Mouse (Mus musculus) right cerebral cortex, postnatal 10 days (tissue): Measurements from ENCODE around the gene Sorcs1.

Experiments used
- DNase-seq, 2 experiments: peaks; one replicate each; pipeline ENCODE4 v3.0.0; 2021; ENCODE audit warnings: low spot score in 2 of 2

Gene Sorcs1

DNA sequence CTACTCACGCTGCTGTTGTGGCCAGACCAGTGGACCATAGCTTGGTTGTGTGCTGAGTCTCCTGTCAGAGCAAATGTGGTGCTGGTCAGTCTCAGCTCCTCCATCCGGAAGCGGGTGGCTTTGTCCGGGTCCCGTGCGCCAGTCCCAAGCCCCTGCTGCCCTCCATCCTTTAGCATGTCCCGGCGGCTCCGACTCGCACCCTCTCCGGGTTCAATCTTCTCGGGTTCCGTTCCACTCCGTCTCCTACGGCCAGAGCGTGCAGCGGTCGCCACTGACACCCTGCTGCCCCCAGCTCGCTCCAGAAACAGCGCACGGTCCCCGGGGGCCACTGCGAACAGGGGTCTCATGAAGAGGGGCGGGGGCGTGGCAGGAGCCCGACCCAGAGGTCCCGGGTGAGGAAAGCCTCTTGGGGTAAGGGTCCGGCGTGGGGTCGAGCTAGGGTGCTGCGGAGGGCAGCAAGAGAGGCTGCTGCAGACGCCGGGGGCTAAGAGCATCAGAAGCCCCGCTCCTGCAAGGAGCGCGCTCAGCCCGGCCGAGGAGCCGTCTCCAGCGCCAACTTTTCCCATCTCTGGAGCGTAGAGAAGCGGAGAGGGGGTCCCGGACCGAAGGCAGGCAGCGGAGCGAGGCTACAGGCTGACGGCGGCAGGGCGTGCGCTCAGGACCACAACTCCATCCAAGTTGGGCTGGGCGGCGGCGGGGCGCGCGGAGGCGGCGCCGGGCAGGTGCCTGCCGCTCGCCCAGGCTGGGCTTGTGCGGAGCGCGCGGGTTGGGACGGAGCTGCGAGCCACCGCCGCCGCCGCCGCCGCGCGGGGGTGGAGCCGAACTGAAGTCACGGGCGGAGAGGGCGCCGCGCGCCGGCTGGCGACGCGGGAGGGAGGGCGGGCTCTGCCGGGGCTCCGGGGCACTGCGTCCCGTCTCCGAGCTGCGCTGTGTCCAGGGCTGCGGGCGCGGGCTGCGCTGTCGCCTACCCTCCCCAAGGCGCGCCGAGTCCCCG, at the start of gene Sorcs1:
Sorcs1 (minus strand) TSS at position 744 of the 994 bp plus-strand sequence.
- DNase-seq = peak; percentile 67 to 72

DNA sequence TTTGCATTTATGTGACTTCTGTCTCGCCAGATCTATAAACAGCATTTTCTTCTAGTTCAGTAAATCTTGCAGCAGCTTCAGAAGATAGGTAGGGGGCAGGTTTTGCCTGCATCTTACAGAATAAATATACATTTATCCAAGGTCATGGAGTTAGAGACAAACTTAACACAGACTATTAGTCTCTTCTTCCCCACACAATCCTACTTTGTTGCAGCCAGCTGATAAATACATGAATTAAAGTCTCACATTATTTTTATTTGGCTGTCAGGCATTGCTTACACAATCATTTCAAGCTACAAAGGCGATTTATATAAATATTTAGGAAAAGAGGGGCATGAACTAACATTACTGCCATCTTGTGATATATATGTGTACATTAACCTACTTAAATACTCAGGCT, 4.8 kb upstream of the Sorcs1 start:
- no peak for DNase-seq

DNA sequence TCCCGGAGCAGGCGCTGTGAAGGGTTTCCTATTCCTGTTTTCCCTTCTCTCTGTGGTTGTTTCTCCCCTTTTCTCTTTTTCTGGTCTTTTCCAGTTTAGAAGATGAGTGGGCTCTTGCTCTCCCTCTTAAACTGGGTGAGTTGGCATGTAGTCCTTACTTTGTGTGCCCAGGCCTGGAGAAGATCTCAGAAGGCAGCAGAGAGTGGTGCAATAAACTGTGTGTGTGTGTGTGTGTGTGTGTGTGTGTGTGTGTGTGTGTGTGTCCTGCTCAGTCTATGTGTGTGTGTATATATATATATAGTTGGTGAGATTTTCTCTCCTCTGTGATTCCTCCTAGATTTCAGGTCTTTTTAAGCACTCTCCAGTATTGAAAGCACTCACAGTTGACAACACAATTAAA, 500 bp upstream of the Sorcs1 start:
- no peak for DNase-seq

DNA sequence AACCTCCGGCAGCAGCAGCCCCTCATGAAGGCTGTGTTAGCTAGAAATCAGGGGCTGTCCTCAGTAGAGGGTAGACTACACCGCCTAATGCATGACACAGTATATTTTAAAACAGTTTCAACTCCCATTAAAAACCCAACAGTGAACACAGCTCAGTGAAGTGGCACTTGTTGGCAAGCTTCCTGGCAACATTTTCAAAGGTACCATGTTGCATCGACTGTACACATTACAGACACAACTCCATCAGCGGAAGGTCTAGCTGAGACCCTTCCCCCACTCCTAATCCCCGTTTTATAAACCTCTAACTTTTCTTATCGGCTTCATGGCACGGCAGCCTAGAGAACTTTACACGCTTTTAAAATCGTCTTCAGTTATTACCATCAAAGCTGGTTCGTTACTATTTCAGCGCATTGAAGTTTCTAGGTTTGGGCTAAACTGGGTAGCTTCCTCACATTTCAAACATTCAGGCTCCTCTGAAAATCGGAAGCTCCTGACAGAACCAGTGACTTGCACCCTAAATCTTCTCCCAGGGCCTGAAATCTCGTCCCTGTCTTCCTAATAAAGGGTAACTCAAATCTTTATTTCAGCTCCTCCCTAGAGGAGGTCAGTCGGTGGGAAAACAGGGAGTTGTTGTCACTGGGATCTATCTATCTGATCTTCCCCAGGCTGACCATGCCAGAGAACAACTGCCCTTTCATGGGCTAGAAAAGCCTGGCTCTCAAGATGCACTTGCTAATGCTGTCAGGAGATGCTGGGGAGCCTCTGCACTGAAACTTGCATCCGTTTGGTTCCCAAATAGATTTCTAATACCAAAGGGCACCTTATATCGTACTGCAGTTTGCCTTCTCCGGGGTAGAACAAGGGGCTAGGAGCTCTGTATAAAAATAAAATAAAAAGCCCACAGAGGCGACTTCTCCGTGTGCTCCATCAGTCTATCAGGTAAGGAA, 1.6 kb downstream of the Sorcs1 start:
- DNase-seq = peak; percentile 26 to 36

DNA sequence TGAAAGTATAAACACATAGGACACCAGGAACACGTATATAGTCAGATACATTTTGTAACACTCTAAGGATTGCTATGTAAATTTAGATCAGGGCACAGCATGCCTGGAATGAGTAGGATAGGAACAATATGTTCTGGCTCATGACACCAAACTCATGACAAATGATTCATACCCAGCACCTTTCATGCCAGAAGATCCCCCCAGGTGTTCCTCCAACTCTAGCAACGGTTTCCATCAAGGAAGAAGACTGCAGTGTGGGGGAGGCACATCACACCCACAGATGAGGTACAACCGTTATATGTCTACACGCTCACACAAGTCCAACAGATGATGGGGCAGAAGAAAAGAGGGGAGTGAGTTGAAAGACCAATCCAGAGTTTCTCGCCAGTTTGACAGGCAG, 3.5 kb downstream of the Sorcs1 start:
- peak in 1 of 2 experiments; percentile 24 for DNase-seq

DNA sequence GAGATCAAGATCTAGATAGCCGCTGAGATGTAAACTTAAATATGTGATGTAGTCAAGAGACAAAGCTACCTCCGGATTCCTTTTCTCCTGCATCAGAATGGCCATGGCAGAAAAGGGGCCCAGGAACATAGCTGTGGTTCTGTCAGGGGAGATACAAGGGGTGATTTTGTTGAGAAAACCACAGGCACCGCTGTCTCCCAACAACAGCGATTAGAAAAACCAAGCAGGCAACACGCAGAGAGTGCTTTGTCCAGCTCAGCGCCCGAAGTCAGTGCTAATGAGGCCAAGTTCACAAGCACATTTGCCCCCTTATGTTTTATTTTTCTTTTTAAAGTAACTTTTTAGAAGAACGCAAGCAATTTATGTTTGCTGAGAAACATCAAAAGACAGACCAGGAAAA, 10.9 kb downstream of the Sorcs1 start:
- DNase-seq = no peak

DNA sequence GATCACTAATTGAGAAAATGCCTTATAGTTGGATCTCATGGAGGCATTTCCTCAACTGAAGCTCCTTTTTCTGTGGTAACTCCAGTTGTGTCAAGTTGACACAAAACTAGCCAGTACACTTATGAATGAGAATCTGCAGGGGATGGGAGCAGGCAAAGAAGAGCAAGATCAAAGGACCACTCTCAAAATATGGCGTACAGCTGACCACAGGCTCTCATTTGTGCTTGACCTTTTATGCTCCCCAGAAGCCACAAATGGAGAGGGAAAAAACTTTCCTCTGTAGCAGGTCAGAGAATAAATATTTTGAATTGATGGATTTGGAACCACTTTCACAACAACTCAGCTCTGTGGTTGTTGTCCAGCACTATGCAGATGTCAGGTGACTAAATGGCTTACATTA, 14.1 kb downstream of the Sorcs1 start:
- DNase-seq = no peak

DNA sequence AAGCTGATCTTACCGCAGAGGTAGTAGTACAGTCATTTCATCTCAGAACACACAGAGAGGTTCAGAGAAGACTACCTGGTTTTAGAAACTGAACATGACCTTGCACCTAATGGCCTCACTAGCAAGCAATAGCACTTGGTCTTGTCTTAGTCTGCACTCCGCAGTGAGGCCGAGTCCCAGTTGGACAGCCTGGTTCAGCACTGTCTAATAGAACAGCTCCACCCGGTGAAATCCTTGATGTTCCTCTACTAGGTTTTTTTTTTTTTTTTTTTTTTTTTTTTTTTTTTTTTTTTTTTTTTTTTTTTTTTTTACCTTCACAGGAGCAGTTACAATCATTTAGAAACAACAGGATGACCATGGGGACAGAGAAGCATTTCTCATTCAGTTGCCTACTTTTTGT, 19.3 kb downstream of the Sorcs1 start:
- no peak for DNase-seq

DNA sequence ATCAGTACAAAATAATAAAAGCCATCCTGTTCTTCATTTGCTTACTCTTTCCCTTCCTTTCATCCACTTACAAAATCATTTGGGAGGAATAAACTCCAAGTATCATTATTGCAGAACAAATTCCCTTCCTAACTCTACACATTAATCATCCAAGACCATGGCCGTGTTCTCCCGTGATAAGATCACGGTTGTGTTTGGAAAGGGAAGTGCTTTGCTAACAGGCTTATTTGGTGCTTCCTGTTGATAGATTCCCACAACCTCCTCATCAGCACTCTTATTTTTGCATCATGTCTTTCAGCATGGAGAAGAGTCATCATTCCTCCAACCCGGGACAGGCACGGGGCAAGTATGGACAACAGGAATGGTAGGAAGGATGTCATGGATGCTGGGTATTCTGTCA, 25.7 kb downstream of the Sorcs1 start:
- DNase-seq = no peak

DNA sequence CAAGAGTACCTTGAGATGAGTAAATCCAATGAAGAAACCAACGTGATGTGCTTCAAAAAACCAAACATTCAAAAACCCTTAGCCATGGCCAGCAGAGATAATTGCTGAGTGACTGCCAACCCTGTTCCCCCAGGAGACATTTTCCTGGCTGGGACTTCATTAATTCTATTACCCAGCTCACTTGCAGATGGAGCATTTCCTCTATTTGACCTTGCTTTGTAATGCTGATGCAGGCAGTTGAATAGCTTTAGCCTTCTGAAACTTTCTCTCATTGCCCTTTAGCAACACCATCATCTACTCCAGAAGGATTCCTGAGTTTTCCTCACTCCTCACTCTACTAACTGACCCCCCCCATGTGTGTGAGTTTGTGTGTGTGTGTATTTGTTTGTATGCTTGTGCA, 34.6 kb downstream of the Sorcs1 start:
- DNase-seq = no peak

DNA sequence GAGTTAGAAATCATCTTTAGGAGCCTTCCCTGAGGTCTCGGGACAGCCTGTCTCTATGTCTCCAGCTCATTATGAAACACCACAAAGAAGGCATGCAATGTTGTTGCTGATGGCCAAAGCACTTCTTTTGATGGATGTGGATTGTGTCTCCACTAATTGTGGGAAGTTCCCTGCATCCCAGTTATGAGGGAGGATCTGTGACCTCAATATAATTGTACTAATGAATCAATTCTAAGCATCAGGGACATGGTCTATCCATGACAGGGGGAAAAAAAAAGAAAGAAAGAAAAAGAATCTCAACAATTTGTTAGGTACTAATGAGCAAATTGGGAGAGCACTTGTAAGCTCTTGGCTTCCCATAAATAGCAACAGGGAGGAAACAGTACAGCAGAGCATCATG, 36.3 kb downstream of the Sorcs1 start:
- no peak for DNase-seq

DNA sequence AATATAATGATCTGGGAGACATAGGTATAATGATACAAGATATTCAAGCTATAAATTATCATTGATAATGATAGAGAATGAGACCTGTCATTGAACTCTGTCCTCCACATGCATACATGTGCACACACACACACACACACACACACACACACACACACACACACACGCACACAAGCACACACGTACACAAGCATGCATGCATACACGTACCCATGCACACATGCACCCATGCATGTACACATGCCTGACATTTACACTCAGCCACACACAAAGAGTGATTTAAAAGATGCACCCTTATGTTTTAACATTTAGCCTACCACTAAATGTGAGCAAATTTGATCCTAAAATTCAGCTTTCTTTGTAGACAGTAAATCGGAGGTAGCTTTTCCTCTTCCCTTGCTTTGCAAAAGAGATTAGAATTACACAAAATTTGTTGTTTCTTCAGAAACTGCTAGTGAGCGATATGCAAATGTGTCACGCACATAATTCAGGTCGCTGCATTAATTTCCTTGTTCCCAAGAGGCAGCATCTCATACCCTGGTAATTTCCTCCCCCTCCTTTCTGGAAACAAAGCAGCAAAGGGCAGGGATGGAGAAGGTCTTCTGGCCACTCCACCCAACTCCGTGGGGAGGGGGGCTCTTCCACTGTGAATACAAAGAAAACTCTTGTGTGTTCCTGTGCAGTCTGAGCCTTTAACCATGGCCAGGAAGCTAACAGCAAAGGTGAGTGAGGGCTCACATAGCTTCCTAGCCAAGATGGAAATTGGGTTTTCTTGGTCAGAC, 38.0 kb downstream of the Sorcs1 start:
- DNase-seq = no peak

DNA sequence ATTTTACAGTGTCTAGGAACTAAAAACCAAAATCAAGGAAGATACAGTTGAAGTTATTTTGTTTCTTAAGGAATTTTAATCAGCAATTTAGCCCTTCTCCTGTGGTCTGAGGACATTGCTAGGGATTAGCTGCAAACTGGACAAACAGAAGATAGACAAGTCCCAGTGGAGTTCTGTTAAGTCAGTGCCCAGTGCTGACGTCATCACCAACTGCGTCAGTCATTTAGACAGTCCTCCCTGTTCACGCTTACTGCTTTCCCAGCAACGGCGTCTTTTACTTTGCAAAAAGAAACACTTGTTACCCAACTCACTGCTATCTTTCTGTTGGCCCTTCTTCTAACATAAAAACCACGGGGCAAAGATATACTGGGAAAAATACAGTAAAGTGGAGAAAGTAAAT, 40.3 kb downstream of the Sorcs1 start:
- DNase-seq = no peak

DNA sequence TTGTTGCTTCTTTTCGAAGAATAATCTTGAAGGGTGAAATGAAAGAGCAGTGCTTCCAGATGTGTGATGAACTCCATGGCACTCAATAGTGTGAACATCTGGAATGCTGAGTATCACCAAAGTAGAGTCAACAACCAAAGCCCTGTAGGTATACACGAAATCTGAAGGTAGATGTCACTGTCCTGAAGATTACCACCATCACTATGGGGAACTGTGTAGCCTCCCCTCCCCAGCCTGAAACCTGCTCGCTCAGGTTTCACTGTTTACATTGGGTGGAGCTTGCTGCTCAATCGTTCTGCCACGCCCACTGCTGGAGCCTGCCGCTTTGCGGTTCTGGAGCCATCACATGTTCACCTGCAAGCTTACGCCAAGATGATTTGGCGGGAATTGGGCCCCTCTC, 64.4 kb downstream of the Sorcs1 start:
- no peak for DNase-seq

DNA sequence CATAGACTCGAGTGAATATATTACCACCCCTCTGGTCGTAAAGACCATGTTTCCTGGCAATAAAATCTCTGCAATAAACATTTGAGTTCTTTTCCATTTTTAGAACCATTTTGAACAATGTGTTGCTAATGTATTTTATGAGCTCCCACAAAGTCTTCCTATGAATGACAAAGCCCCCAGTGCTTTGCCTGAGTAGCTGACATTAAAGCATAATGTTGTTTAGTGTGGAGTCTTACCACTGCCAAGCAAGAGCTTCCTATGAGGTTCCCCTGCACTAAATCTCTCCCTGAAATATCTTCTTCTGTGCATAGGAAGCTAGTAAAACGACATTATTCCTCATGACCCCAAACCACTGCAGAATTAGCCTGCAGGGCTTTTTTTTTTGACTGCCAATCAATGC, 66.8 kb downstream of the Sorcs1 start:
- DNase-seq = no peak

DNA sequence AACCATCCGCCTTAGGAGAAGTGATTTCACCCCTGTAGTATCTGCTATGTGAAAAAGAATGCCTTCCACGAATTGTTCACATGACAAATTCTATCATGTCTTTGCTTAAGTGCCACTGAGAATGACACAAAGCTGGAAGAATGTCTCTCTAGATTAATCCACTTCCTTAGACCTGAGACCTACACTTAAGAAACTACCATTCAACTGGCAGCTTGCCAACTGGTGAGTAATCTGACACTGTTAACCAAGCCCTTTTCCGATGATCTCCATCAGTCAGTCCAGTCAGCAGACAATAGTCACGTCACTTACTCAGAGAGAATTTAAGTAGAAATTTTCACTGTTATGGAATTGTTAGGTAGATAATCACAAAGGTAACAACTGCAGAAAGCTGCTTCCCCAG, 74.6 kb downstream of the Sorcs1 start:
- no peak for DNase-seq

DNA sequence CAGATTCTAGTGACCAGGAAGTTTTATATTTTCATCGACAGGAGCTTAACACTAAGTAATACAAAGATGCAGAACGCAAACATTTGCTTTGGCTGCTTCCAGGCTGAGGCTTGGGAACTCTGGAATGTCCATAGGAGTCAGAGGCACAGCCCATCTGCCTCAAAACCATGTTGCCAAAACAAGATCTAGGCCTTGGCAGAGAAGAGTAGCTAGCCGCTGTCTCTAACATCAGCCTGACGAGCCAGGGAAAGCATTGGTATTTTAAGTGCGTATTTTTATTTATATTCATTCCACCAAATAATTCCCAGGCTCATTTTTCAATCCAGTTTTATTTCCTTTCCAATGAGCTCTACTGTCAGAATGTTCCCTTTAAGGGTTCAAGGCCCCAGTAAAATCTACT, 75.1 kb downstream of the Sorcs1 start:
- DNase-seq = no peak

DNA sequence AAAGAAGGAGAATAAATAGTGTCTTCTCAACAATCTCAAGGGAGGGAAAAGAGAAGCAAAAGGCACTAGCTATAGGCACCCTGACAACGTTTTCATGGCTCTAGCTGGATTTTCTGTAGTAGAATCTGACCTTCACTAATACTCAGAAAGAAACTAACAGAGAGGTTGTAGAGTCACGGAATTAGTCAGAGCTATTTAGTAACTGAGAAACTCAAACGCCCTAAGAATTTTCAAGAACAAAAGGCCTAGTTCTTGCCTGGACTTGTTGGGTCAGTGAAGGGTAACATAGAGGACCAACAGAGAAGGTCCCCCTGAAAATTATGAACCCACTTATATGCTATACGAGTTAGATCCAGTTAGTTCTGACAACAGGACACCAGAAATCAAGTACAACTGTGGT, 81.1 kb downstream of the Sorcs1 start:
- no peak for DNase-seq

DNA sequence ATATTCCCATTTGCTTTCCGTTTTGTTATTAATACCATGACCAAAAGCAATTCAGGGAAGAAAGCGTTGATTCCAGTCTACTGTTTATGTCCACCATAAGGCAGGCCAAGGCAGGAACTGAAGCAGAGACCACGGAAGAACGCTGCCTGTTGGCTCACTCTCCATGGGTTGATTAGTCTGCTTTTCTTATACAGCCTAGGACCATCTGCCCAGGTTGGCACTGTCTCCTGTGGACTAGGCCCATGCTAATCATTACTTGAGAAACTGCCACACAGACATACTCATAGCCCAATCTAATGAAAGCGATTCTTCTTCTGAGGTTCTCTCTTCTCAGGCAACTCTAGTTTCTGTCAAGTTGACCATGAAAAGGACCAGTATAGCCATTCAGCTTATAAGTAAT, 92.3 kb downstream of the Sorcs1 start:
- no peak for DNase-seq

DNA sequence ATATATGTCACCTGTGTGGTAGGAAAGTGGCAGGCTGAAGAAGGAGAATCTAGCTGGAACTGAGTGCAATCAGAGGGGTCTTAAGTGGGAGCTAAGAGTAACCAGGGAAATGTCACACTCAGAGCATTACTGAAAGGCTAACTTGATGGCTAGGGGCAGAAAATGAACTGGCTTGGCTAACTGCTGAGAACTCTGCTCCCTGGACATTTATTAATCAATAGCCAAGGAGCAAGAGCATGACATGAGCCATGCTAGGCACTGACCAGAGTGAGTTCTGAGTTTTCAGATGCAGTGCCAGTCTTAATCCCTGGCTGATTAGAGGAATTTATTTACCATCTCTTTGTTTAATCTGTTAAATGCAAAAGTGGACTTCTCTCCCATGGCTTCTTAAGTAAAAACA, 95.5 kb downstream of the Sorcs1 start:
- DNase-seq = no peak

DNA sequence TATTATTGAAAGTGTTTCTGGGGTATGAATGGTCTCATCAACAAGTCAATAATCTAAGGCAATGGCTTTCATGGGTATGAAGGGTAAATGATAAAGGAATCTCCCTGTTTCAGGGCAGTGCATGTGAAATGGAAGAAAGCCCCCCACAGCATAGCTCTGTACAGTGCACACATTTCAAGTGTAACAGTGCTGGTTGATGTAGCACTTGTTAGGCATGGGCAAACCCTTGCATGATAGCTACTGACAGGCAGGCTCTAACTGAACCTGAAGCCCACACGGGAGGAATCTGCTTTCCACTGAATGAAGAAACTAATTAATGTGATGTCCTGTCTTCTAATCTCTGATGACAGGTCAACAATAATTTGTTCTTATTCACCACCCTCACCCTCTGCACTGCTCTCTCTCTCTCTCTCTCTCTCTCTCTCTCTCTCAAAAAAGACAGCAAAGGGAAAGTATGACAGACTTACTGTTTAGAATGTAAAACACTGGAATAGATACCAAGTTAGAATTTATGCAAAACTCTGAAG, 108.7 kb downstream of the Sorcs1 start:
- DNase-seq = no peak

DNA sequence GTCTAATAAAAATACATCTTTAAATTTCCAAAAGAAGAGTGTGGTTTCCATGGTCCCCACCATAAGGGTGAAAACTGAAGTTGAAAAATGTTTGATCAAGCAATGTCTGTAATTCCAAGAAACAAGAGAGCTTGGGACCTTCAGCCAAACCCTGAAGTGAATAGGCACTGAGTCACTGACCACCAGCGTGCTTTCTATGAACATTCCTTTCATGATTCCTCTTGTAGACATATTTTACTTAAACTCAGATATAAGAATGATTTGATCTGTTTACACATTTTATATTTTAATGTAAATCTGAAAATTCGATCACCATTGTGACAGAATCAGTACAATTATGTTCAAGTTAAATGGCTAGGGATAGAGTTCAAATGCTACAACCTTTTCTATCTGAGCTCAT, 112.1 kb downstream of the Sorcs1 start:
- no peak for DNase-seq
